Mouse (Mus musculus) heart, embryonic 15.5 days (tissue): ENCODE measurements around the gene Clrn2. TPM values are rescaled to one million over a fixed set of nuclear protein-coding genes. Genes with fewer than 3 reads are reported as not detected.

Source experiments
- polyA plus RNA-seq: library from polyadenylated mRNA; unstranded; fragments of >200 nt; fragmentation: Nextera tagmentation; extraction: Ambion mirVana; gene quantifications from 2 replicates; pipeline ENCODE4 v1.2.1, GENCODE M21; 2015

The Clrn2 gene
- polyA plus RNA-seq, 1 experiment from 2014 or later, result not detected

Other genes with a start within 250 kb of the Clrn2 start
- 100 and 106 TPM in 2 replicates for gene Qdpr, start 3.5 kb upstream of the Clrn2 start, polyA plus RNA-seq
- gene Lap3, start 39.6 kb downstream of the Clrn2 start, polyA plus RNA-seq, result 62.5 and 63.9 TPM in 2 replicates
- gene Med28, start 66.5 kb downstream of the Clrn2 start, polyA plus RNA-seq, result 149 and 164 TPM in 2 replicates
- 0.24 and 0.39 TPM in 2 replicates for gene Fam184b, start 185.9 kb downstream of the Clrn2 start, polyA plus RNA-seq
- gene Ncapg, start 216.2 kb downstream of the Clrn2 start, polyA plus RNA-seq, result 27.0 and 31.6 TPM in 2 replicates